Mouse (Mus musculus) gastrocnemius, postnatal 4 days (tissue): Measurements from ENCODE around the gene Tex101. TPM values are rescaled to one million over a fixed set of nuclear protein-coding genes. Genes with fewer than 3 reads are reported as not detected.
"Not testable (repeated sequence)": the region's sequence is repeated elsewhere in the genome, so short reads cannot be mapped to it uniquely, and the experiment has no call there.

ENCODE experiments used
- DNase-seq, 2 experiments: peaks; one replicate each; pipeline ENCODE4 v3.0.0; 2021 to 2022; ENCODE audit warnings: low spot score in 2 of 2, mixed read lengths in 2 of 2
- total RNA-seq, 2 experiments: library from RNA; stranded (reverse); gene quantifications; 2 replicates each; pipeline ENCODE4 v1.2.3; 2021

Gene Tex101
- total RNA-seq, 2 experiments from 2014 or later = not detected

DNA sequence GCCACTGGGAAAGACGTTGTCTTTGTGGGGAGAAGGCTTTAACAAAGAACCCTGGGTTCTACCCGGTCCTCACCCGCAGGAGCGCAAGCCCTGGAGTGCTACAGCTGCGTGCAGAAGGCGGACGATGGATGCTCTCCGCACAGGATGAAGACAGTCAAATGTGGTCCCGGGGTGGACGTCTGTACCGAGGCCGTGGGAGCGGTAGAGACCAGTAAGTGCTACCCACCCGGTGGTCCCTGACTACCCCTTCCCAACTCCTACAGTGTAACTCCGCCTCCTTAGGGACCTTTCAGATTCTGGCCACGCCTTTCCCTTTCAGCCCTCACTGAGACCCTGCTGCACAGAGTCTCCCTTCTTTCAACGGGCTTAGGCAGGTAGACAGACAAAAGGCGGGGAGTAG lies 39.4 kb downstream of the Tex101 start:
- no peak for DNase-seq

DNA sequence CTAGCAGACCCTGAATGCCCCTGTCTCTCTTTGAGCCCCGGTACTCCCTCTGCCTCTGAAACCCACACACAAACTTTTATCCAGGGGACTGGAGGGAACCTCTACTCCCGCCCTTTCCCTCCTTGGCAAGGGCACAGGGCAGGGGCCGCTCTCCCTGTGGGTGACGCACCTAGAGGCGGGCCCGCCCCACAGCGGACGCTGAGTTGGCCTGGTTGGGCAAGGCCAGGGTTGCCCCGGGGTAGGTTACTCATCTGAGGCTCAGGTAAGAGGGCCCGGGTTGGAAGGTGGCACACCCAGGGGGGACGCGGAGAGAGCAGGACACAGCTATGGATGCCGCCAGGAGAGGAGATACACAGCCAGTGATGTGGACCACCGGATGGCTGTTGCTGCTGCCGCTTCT lies 40.2 kb downstream of the Tex101 start, which contains the start of gene Lypd3:
Lypd3 (plus strand) TSS at position 287 of the 400 bp plus-strand sequence.
- DNase-seq = no peak

DNA sequence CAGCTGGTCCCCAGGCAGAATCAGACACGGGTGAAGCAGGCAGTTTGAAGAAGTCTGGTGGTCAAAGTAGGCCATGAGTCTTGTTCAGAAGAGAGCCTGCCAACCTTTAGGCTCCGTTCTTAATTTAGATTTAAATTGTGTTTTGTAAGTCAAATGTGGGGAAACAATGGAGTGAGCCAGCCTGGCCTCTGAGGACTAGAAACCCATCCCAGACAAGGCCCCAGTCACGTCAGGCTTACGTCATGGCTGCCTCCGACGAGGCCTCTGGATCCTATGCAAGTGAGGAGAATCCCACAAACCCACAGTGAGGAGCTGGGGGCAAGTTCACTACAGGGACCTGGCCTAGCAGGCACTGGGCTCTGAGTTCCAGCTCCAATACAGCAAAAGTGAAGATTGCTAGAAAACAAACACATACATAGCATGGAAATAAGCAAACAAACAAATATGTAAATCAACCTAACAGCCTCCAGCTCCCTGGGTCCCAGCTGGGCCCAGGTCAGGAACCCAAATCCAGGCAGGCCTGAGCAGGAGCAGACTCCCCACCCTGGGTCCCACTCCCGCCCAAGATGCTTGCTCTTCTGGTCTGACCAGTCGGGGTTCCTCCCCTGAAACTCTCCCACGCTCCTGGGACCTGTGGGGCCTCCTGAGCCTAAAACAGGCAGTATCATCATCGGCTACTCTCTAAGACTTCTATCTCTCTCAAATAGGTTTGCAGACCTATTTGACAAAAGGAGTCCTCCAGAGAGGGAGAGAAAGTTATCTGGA lies 46.2 kb downstream of the Tex101 start:
- no peak for DNase-seq

DNA sequence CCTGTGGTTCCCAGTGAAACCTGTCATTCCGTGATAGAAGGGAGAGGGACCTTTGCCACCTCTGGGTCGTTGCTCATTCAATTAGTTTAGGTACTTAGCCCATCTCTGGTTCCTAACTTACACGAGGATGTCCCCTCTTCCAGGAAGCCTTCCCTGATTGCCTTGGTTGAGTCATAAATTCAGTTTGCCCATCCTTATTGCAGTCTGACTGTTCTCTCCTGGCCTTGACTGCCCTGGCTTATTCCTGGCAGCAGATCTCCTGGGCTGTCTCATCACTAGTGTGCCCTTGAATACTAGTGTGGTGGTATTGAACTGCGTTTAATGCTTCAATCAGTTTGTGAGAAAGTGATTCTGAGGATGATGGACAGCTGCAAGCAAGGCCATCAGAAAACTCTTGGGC lies 46.8 kb downstream of the Tex101 start:
- DNase-seq = no peak

DNA sequence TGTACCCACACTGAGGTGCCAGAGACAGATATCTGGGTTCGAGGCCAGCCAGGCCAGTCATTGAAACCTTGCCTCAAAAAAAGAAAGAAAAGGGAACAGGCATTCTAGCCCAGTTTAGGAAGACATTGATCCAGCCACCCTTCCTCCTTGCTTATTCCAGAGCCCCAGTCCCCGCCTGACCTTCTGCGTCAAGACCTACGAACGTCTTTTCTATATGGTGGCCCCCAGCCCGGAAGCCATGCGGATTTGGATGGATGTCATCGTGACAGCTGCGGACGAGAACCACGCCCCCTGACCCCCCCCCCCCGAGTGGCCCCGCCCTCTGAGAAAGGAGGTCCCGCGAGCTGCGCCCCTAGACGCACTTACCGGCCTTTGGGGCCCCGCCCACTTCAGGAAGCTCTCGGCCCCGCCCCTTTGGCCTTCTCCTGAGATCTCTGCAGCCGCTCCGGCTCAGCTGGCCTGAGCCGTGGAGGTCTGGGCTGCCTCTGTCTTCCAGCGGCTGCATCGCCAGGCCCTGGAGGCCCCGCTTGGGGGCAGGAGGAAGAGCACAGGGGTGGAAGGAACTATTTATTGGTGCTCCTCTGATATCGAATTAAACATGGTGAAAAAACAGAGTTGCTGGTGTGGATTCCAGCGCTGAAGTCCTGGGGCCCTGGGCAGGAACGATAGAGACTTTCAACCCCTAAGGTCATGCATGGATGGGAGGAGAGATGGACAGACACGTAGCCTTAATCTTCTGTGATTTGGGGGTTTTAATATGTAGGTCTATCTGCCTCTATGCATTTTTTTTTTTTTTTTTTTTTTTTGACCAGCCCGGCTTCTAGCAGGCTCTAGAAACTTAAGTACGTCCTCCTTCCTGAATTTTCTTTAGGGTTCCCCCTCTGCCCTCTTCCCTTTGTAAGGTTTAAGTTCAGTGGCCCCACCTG lies 47.5 kb downstream of the Tex101 start:
- peak; percentile 79 to 90 for DNase-seq

DNA sequence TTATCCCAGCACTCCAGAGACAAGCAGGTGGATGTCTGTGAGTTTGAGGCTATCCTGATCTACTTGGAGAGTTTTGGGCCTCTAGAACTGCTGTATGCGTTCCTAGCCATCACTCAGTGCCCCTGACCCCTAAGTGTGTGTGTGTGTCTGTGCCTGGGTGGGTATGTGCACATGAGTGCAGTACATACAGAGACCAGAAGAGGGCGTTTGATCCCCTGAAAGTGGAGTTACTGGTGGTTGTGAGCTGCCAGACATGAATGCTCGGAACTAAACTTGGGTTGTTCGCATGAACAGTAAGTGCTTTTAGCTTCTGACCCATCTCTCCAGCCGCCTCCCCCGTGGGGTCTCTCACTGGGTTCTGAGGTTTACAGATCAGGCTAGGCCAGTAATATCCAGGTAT lies 53.5 kb downstream of the Tex101 start:
- DNase-seq = no peak

DNA sequence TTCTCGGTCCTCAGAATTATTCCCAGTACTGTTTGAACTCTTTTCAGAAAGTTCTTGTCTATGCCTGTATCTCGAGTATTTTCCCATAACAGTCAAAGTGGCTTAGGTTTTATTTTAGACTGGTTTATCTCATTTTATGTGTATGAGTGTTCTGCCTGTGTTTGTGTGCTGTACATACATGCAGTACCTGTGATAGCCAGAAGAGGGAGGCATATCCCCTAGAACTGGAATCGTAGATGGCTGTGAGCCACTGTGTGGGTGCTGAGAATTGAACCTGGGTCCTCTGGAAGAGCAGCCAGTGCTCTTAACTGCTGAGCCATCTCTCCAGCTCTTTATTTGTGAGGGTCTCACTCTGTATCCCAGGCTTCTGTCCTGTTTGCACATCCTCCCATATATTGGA lies 55.3 kb downstream of the Tex101 start:
- DNase-seq = no peak

DNA sequence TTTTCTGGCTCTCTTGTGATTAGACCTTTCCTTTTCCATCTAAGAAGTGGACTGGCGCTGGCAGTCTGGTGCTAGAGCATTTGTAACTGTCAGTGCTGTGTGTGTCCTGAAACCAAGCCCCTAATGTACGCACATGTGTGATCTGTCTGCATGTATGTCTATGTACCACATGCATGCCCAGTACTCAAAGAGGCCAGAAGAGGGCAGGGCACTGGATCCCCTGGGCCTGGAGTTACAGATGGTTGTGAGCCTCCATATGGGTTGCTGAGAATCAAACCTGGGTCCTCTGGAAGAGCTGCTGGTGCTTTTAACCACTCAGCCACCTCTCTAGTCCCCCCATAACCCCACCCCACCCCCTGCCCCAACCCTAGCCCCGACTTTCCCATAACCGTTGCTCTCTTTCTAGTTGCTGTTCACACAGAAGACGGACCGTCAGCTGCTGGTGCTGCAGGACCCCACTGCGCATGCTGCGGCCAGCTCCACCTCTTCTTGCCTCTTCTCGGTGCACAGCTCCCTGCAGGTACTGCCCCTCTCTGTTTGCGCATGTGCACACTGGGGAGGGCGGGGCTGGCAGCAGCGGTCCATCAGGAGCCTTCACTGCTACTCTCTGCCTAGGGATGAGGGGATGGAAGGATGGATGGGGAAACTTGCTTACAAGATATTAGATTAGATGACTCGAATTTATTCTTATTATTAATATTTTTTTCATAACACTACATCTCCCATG lies 56.6 kb downstream of the Tex101 start:
- no peak for DNase-seq

DNA sequence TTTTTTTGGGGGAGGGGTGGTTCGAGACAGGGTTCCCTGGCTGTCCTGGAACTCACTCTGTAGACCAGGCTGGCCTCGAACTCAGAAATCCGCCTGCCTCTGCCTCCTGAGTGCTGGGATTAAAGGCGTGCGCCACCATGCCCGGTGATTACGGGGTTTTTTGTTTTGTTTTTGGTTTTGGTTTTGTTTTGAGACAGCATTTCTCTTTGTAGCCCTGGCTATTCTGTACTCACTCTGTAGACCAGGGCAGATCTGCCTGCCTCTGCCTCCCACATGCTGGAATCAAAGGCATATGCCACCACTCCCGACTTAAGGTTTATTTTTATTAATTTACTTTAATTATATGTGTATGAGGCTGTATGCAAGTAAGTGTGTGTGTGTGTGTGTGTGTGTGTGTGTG lies 58.1 kb downstream of the Tex101 start:
- not testable (repeated sequence) for DNase-seq

Other genes with a start within 250 kb of the Tex101 start
- gene Irgc1, start 224.4 kb downstream of the Tex101 start, total RNA-seq = under 1 TPM; 0.26 to 0.52 TPM
- 1 to 10 TPM; 2.5 to 3.7 TPM for gene Plaur, start 214.2 kb downstream of the Tex101 start, total RNA-seq
- 10 to 100 TPM; 18.6 to 21.3 TPM for gene Cadm4, start 194.7 kb downstream of the Tex101 start, total RNA-seq
- 10 to 100 TPM; 12.6 to 15.9 TPM for gene Zfp428, start 169.7 kb downstream of the Tex101 start, total RNA-seq
- not detected for gene AC161166.1, start 164.2 kb downstream of the Tex101 start, total RNA-seq
- 10 to 100 TPM; 20.5 to 22.0 TPM for gene Irgq, start 146.0 kb downstream of the Tex101 start, total RNA-seq
- gene Pinlyp, start 130.6 kb downstream of the Tex101 start, total RNA-seq = not detected
- gene Xrcc1, start 130.4 kb downstream of the Tex101 start, total RNA-seq = 10 to 100 TPM; 44.4 to 45.2 TPM
- gene Ethe1, start 89.1 kb downstream of the Tex101 start, total RNA-seq = 1 to 10 TPM; 8.0 to 9.1 TPM
- 1 to 10 TPM; 1.5 to 1.9 TPM for gene Zfp575, start 89.0 kb downstream of the Tex101 start, total RNA-seq
- gene Phldb3, start 65.9 kb downstream of the Tex101 start, total RNA-seq = 1 to 10 TPM in 1 of 2 experiments, under 1 TPM in 1; 0.98 to 1.6 TPM
- gene Lypd3, start 40.1 kb downstream of the Tex101 start, total RNA-seq = not detected
- not detected for gene BC049730, start 32.6 kb upstream of the Tex101 start, total RNA-seq
- gene Gm4763, start 50.2 kb upstream of the Tex101 start, total RNA-seq = not detected
- gene Cd177, start 83.6 kb upstream of the Tex101 start, total RNA-seq = under 1 TPM in 1 of 2 experiments, not detected in 1; 0.62 TPM
- not detected for gene Ceacam10, start 100.5 kb upstream of the Tex101 start, total RNA-seq
- 1 to 10 TPM; 1.2 to 2.0 TPM for gene Gm9844, start 185.5 kb upstream of the Tex101 start, total RNA-seq
- gene Lypd4, start 193.3 kb upstream of the Tex101 start, total RNA-seq = not detected
- not detected for gene Dmrtc2, start 193.4 kb upstream of the Tex101 start, total RNA-seq
- gene Rps19, start 207.7 kb upstream of the Tex101 start, total RNA-seq = 1,000 to 10,000 TPM; 1,082 to 1,250 TPM
- under 1 TPM; 0.31 to 0.98 TPM for gene Cd79a, start 220.7 kb upstream of the Tex101 start, total RNA-seq
- 10 to 100 TPM; 79.6 to 98.8 TPM for gene Arhgef1, start 226.2 kb upstream of the Tex101 start, total RNA-seq